Mouse (Mus musculus) stomach, embryonic 14.5 days (tissue): Measurements from ENCODE around the gene Fbxl17. TPM values are rescaled to one million over a fixed set of nuclear protein-coding genes. Genes with fewer than 3 reads are reported as not detected.

Experiments
- ATAC-seq: fragments of 200-750 bp; cut with Nextera tagmentation; 2 replicates; pipeline ENCODE4 v1.8.0; 2017; ENCODE audit warnings: low read depth, moderate TSS enrichment; ENCODE audit not compliant: insufficient number of reproducible peaks, insufficient read depth, low FRiP score
- H3K27ac ChIP-seq: fragments of 300-500 bp; sonication (generic); 2 replicates; pipeline ENCODE4 v1.5.1; 2014; ENCODE audit warnings: mild to moderate bottlenecking, low read length, moderate library complexity, mixed read lengths
- H3K27me3 ChIP-seq: fragments of 300-500 bp; sonication (generic); 2 replicates; pipeline ENCODE4 v1.6.1; 2014; ENCODE audit warnings: low read length, control low read depth, mixed read lengths; ENCODE audit not compliant: control insufficient read depth, insufficient read depth
- H3K36me3 ChIP-seq: fragments of 300-500 bp; sonication (generic); 2 replicates; pipeline ENCODE4 v1.6.1; 2014; ENCODE audit warnings: mild to moderate bottlenecking, control low read depth, low read length, moderate library complexity, mixed read lengths; ENCODE audit not compliant: control insufficient read depth, insufficient read depth
- H3K4me1 ChIP-seq: fragments of 300-500 bp; sonication (generic); 2 replicates; pipeline ENCODE4 v1.6.1; 2014; ENCODE audit warnings: low read length, control low read depth, mixed read lengths; ENCODE audit not compliant: control insufficient read depth, insufficient read depth
- H3K4me2 ChIP-seq: fragments of 300-500 bp; sonication (generic); replicated peaks from 2 replicates; pipeline ENCODE4 v1.6.1; 2014; ENCODE audit warnings: low read depth, low read length, control low read depth
- H3K4me3 ChIP-seq: fragments of 300-500 bp; sonication (generic); 2 replicates; pipeline ENCODE4 v1.5.1; 2014; ENCODE audit warnings: low read depth, low read length, control low read depth
- H3K9ac ChIP-seq: fragments of 300-500 bp; sonication (generic); replicated peaks from 2 replicates; pipeline ENCODE4 v1.6.1; 2014; ENCODE audit warnings: low read depth, mild to moderate bottlenecking, control low read depth, low read length, moderate library complexity, mixed read lengths
- H3K9me3 ChIP-seq: fragments of 300-500 bp; sonication (generic); 2 replicates; pipeline ENCODE4 v1.6.1; 2016; ENCODE audit warnings: low read depth, low read length, control low read depth; ENCODE audit not compliant: control insufficient read depth
- WGBS: fragments of 180-500 bp; shearing (Covaris S2); extraction: QIAGEN DNeasy Blood & Tissue Kit; methylation state at CpG from one replicate; pipeline ENCODE4 v1.1.7; 2014; 5-methylcytosine and 5-hydroxymethylcytosine counted together
- polyA plus RNA-seq: library from polyadenylated mRNA; unstranded; fragments of >200 nt; fragmentation: Nextera tagmentation; extraction: Ambion mirVana; gene quantifications from 2 replicates; pipeline ENCODE4 v1.2.1, GENCODE M21; 2014

Gene Fbxl17
- polyA plus RNA-seq, 1 experiment from 2014 or later: 7.5 TPM

DNA sequence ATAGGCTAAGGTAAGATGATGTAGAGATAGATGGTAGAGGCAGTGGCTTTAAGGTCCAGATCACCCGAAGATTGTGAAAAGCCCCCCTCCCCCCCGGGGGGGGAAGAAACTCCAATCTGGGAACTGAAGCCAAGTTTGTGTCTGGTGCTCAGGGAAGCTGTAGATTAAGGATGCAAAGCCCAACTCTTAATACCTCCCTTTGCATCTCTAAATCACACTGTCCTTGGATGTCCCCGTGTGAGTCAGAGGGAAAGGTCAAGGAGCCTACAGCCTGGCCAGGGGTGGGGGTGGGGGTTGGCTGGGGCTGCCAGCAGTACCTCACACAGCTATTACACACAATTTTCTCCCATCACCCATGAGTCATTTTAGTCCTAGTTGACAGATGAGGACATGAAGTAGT is 453.4 kb downstream of the Fbxl17 start:
- H3K4me2 ChIP-seq: no peak overlapping the region
- H3K4me3 ChIP-seq: no peak overlapping the region
- H3K36me3 ChIP-seq: no peaks in the 10 kb centered on the region
- H3K27me3 ChIP-seq: no peaks in the 10 kb centered on the region
- H3K9me3 ChIP-seq: 0 out of 2 replicates have a peak, but pooled peaks cover under 1% of the 10 kb centered on the region
- H3K9ac ChIP-seq: no peak overlapping the region
- no peak for ATAC-seq
- 62% methylated on average over 3 of the region's 3 CpGs for WGBS
- H3K27ac ChIP-seq: no peak overlapping the region
- H3K4me1 ChIP-seq: peaks cover 3% of the 10 kb centered on the region; the same call in 1 of the 2 replicates

DNA sequence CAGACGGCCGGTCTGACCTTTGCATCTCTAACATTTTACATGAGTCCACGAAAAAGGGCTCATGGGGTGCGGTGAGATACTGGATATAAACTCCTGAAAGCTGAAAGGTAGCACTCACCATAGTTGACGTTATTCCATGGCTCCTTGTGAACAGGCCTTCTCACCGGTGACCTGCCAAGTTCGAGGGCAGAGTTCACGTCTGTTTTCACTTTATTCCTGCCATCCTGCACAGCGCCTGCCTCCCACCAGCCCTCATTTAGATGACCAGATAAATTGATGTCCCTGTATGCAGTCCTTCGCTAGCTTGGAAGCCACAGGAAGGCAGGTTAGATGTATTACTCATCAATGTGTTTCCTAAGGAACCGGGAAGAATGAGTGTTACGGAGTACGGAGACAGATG is 454.5 kb downstream of the Fbxl17 start:
- H3K4me2 ChIP-seq: no peak overlapping the region
- 70% methylated on average over 13 of the region's 13 CpGs for WGBS
- no peak for ATAC-seq
- H3K27ac ChIP-seq: no peak overlapping the region
- no peak overlapping the region for H3K9ac ChIP-seq
- H3K4me3 ChIP-seq: no peak overlapping the region
- peaks cover 3% of the 10 kb centered on the region; the same call in 1 of the 2 replicates for H3K4me1 ChIP-seq
- peaks cover 6% of the 10 kb centered on the region; the same call in 1 of the 2 replicates for H3K9me3 ChIP-seq
- no peaks in the 10 kb centered on the region for H3K36me3 ChIP-seq
- H3K27me3 ChIP-seq: no peaks in the 10 kb centered on the region

DNA sequence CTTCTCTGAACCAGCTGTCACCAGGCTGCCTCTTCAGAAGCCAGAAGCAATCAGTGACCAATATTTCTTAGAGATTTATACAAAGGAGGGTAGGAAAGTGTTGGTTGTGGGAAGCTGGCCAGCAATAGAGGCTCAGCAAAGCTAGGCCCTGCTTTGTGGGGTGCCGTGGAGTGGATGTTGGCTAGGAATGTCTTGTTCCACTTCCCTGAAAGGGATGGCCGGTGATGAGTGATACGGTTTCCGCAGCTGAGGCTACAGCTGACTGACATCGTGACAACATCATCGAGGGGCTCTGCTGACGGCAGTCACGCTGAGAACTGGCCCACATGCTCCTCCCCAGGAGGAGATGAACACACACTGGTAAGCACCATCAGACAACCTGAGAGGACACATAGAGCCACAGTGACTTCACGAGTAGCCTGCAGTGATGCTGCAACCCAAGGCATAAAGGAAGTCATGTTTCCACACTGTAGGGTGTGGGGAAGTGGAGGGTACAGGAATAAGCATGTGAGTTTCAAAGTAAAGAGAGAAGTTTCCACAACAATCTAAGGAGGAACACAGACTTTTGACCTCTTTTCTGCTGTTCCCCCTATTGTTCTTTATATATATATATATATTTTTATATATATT is 456.7 kb downstream of the Fbxl17 start:
- WGBS: 74% methylated on average over 9 of the region's 9 CpGs

DNA sequence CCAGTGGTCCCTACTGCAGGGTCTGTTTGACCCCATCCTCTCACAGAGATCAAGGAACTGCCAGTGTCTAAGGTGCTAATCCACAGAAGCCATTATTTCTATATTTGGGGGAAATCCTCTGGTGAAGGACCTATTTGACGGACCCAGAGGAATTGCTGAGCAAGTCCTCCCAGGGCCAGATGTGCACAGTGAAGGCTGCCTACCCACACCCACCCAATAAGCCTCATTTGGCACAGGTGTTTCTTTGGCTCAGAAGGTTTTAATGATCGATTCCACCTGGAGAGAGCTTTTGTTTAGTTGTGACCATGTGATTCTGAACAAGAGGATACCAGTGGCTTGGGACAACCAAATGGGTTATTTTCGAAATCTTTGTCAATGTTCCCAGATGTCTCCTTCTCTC is 462.3 kb downstream of the Fbxl17 start:
- no peak for ATAC-seq
- Histone ChIP-seq H3K9me3 (peaks cover 6% of the 10 kb centered on the region; the same call in 1 of the 2 replicates), H3K27me3 (no peaks in the 10 kb centered on the region), H3K36me3 (no peaks in the 10 kb centered on the region), H3K9ac (no peak overlapping the region), H3K4me1 (no peaks in the 10 kb centered on the region), H3K27ac (no peak overlapping the region), H3K4me2 (no peak overlapping the region), H3K4me3 (no peak overlapping the region)
- WGBS: 78% methylated on average over 3 of the region's 3 CpGs

More for the DNA sequence above, 456.7 kb downstream of the Fbxl17 start:
- peaks cover 3% of the 10 kb centered on the region; the same call in 1 of the 2 replicates for H3K4me1 ChIP-seq
- H3K36me3 ChIP-seq: no peaks in the 10 kb centered on the region
- ATAC-seq: no peak
- H3K4me3 ChIP-seq: no peak overlapping the region
- no peak overlapping the region for H3K27ac ChIP-seq
- H3K9me3 ChIP-seq: peaks cover 6% of the 10 kb centered on the region; the same call in 1 of the 2 replicates
- no peak overlapping the region for H3K9ac ChIP-seq
- H3K4me2 ChIP-seq: no peak overlapping the region
- H3K27me3 ChIP-seq: no peaks in the 10 kb centered on the region

DNA sequence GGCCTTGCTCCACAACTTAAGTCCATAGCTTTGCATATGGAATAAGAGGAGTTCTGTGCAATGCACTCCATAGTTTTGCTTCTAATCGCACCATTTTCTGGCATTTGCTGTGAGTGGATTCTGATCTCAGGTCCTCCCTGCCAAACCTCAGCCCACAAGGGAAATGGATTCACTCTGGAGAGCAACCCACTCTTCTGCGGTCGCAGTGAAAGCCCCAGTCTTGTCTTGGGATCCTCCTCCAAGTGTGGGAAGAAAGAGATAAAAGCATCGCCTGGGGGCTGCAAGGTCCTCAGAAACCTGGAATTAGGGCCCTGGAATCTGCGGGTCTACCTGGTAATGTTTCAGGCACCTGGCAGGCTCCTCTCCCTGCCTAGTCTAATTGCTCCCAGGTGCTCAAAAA is 466.7 kb downstream of the Fbxl17 start:
- H3K36me3 ChIP-seq: no peaks in the 10 kb centered on the region
- H3K27me3 ChIP-seq: no peaks in the 10 kb centered on the region
- H3K27ac ChIP-seq: no peak overlapping the region
- 80% methylated on average over 5 of the region's 5 CpGs for WGBS
- no peaks in the 10 kb centered on the region for H3K9me3 ChIP-seq
- H3K9ac ChIP-seq: no peak overlapping the region
- no peaks in the 10 kb centered on the region for H3K4me1 ChIP-seq
- H3K4me3 ChIP-seq: no peak overlapping the region
- no peak for ATAC-seq
- H3K4me2 ChIP-seq: no peak overlapping the region

DNA sequence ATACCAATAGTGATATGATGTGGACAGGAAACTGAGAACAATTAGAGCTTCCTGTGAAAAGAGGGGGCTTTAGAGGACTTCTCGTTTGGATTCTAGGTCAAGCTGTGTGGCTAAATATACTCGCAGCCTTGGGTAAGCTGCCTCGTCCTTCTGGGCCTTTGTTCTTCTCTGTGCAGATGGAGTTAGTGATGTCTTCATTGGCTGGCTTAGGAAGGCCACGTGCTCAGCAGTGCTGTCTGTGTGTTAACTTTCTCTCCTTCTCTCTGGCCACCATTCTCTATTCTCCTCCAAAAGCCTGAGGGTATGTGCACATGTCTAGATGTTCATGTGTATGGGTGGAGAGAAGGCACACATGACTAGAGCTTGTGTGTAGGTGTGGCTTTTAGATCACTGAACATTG is 470.7 kb downstream of the Fbxl17 start:
- Histone ChIP-seq H3K4me2 (no peak overlapping the region), H3K4me3 (no peak overlapping the region), H3K9me3 (no peaks in the 10 kb centered on the region), H3K4me1 (no peaks in the 10 kb centered on the region), H3K36me3 (no peaks in the 10 kb centered on the region), H3K27ac (no peak overlapping the region), H3K9ac (no peak overlapping the region), H3K27me3 (no peaks in the 10 kb centered on the region)
- 65% methylated on average over 4 of the region's 4 CpGs for WGBS
- ATAC-seq: no peak

DNA sequence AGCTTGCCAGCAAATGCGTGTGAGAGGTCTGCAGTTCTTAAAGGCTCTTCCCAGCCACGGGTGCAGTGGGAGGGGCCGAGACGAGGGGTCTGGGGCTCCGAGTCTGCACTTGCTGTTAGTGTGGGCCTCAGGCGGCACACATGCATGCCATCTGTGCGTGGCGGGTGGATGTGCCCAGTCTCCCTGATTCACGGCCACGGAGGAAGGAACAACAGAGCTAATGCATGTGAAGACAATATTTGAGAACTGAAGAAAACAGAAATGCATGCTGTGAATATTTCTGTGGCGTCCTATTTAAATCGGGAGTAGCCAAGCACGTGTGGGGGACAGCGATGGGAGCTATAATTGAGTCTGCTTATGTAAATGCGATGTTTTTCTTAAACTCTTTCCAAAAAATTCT is 474.6 kb downstream of the Fbxl17 start:
- Histone ChIP-seq H3K36me3 (no peaks in the 10 kb centered on the region), H3K4me3 (no peak overlapping the region), H3K9me3 (no peaks in the 10 kb centered on the region), H3K4me1 (no peaks in the 10 kb centered on the region), H3K9ac (no peak overlapping the region), H3K27me3 (no peaks in the 10 kb centered on the region), H3K27ac (no peak overlapping the region), H3K4me2 (no peak overlapping the region)
- WGBS: 48% methylated on average over 15 of the region's 15 CpGs
- ATAC-seq: no peak

DNA sequence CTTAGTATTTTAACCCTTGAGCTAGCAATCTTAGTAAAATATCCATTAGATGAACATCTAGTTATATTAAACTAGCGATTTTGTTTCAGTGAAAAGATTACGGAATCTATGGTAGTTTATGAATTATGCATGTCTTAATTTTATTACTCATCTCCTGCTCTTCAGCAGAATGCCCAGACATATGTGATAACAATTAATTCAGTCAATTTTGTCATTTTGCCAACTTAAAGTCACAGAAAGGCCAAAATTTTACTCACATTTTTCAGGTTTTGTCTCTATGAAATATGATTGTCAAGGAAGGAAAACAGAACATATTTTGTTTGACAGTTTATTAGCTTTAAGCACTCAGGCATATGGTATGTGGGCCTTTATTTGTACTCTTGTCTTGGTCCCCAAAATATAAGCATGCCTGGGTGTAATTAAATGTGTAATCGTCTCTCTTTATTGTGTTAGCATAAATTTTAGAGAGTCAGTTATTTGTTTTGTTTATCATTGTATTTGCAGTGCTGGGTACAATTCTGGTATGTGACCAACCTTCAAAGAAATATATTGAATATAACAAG is 482.1 kb downstream of the Fbxl17 start:
- no peak overlapping the region for H3K4me3 ChIP-seq
- H3K27me3 ChIP-seq: no peaks in the 10 kb centered on the region
- no peaks in the 10 kb centered on the region for H3K36me3 ChIP-seq
- H3K27ac ChIP-seq: no peak overlapping the region
- H3K4me1 ChIP-seq: 0 out of 2 replicates have a peak, but pooled peaks cover 2% of the 10 kb centered on the region
- ATAC-seq: no peak
- H3K9ac ChIP-seq: no peak overlapping the region
- H3K4me2 ChIP-seq: no peak overlapping the region
- no peaks in the 10 kb centered on the region for H3K9me3 ChIP-seq
- WGBS: 93% methylated on average over 3 of the region's 3 CpGs

DNA sequence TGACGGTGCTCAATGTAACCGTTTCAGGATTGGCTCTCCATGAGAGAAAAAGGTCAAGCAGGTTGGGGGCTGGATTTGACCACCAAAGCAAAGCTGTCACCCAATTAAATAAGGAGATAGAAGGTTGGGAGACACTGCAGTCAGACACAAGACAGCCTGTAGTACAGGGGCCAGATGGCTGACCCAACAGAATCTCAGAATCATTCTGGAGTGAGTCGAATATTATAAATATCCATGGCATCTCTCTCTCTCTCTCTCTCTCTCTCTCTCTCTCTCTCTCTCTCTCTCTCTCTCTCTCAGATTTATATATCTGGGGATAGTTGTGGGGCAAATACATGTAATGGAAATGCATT is 487.3 kb downstream of the Fbxl17 start:
- Histone ChIP-seq H3K4me2 (no peak overlapping the region), H3K27ac (no peak overlapping the region), H3K27me3 (no peaks in the 10 kb centered on the region), H3K9me3 (no peaks in the 10 kb centered on the region), H3K9ac (no peak overlapping the region), H3K4me1 (peaks cover 21% of the 10 kb centered on the region), H3K4me3 (no peak overlapping the region), H3K36me3 (no peaks in the 10 kb centered on the region)
- ATAC-seq: 0 out of 2 replicates have a peak, but pooled peaks have one; percentile 1
- 28% methylated on average over 3 of the region's 3 CpGs for WGBS
